Mouse (Mus musculus): ENCODE results near the gene Fcer1g. TPM values are rescaled to one million over a fixed set of nuclear protein-coding genes. Genes with fewer than 3 reads are reported as not detected.

Fcer1g gene
- polyA plus RNA-seq, 2 experiments from 2014 or later = 1.7 to 4.0 TPM

DNA sequence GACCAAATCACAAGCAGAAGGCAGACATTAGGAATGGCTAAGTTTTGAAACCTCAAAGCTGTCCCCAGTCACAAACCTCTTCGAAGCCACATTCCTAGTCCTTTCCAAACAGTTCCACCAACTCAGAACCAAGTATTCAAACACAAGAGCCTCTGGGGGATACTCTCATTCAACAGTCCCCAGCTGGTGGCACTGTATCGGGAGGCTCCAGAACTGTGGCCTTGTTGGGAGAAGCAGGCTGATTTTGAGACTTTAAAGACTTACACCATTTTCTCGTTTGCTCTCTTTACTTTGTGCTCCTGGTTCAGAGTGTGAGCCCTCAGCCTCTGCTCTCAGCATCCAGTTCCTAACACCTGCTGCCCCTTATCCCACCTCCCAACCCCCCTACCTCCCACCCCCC is 51.1 kb downstream of the Fcer1g start:
- ATAC-seq = no peak

Other genes with a start within 250 kb of the Fcer1g start
- under 1 TPM in 1 of 2 experiments, not detected in 1; 0.40 TPM for gene Fcgr4, start 215.4 kb downstream of the Fcer1g start, polyA plus RNA-seq (2017; shearing (Covaris generic))
- under 1 TPM in 1 of 2 experiments, not detected in 1; 0.45 TPM for gene Fcgr3, start 169.4 kb downstream of the Fcer1g start, polyA plus RNA-seq (2017; shearing (Covaris generic))
- gene Cfap126, start 120.4 kb downstream of the Fcer1g start, polyA plus RNA-seq (2017; shearing (Covaris generic)) = 1 to 10 TPM; 2.1 to 2.4 TPM
- gene Sdhc, start 83.8 kb downstream of the Fcer1g start, polyA plus RNA-seq (2017; shearing (Covaris generic)) = 100 to 1,000 TPM; 102 to 131 TPM
- gene Mpz, start 83.7 kb downstream of the Fcer1g start, polyA plus RNA-seq (2017; shearing (Covaris generic)) = not detected
- gene Pcp4l1, start 38.1 kb downstream of the Fcer1g start, polyA plus RNA-seq (2017; shearing (Covaris generic)) = not detected
- under 1 TPM; 0.40 to 0.66 TPM for gene Nr1i3, start 20.4 kb downstream of the Fcer1g start, polyA plus RNA-seq (2017; shearing (Covaris generic))
- 10 to 100 TPM; 25.1 to 27.8 TPM for gene Tomm40l, start 11.9 kb downstream of the Fcer1g start, polyA plus RNA-seq (2017; shearing (Covaris generic))
- gene Apoa2, start 9.3 kb downstream of the Fcer1g start, polyA plus RNA-seq (2017; shearing (Covaris generic)) = not detected
- gene Adamts4, start 16.1 kb upstream of the Fcer1g start, polyA plus RNA-seq (2017; shearing (Covaris generic)) = under 1 TPM in 1 of 2 experiments, not detected in 1; 0.09 TPM
- gene Ndufs2, start 17.0 kb upstream of the Fcer1g start, polyA plus RNA-seq (2017; shearing (Covaris generic)) = 100 to 1,000 TPM; 108 to 141 TPM
- 10 to 100 TPM; 33.1 to 35.7 TPM for gene B4galt3, start 36.0 kb upstream of the Fcer1g start, polyA plus RNA-seq (2017; shearing (Covaris generic))
- gene Ppox, start 46.8 kb upstream of the Fcer1g start, polyA plus RNA-seq (2017; shearing (Covaris generic)) = 10 to 100 TPM; 53.6 to 58.0 TPM
- gene Usp21, start 53.6 kb upstream of the Fcer1g start, polyA plus RNA-seq (2017; shearing (Covaris generic)) = 10 to 100 TPM; 11.8 to 19.8 TPM
- 100 to 1,000 TPM; 100 to 110 TPM for gene Ufc1, start 60.7 kb upstream of the Fcer1g start, polyA plus RNA-seq (2017; shearing (Covaris generic))
- 10 to 100 TPM; 33.7 to 35.2 TPM for gene Dedd, start 94.8 kb upstream of the Fcer1g start, polyA plus RNA-seq (2017; shearing (Covaris generic))
- 10 to 100 TPM; 26.3 to 29.7 TPM for gene Nit1, start 111.3 kb upstream of the Fcer1g start, polyA plus RNA-seq (2017; shearing (Covaris generic))
- 10 to 100 TPM; 34.7 to 60.5 TPM for gene Pfdn2, start 111.3 kb upstream of the Fcer1g start, polyA plus RNA-seq (2017; shearing (Covaris generic))
- under 1 TPM in 1 of 2 experiments, not detected in 1; 0.48 TPM for gene Klhdc9, start 126.4 kb upstream of the Fcer1g start, polyA plus RNA-seq (2017; shearing (Covaris generic))
- gene Nectin4, start 135.7 kb upstream of the Fcer1g start, polyA plus RNA-seq (2017; shearing (Covaris generic)) = under 1 TPM in 1 of 2 experiments, not detected in 1; 0.09 TPM
- gene Arhgap30, start 154.6 kb upstream of the Fcer1g start, polyA plus RNA-seq (2017; shearing (Covaris generic)) = 10 to 100 TPM; 71.7 to 78.8 TPM
- gene Usf1, start 176.9 kb upstream of the Fcer1g start, polyA plus RNA-seq (2017; shearing (Covaris generic)) = 10 to 100 TPM; 41.0 to 43.1 TPM
- 1 to 10 TPM; 5.9 to 10.0 TPM for gene Tstd1, start 184.5 kb upstream of the Fcer1g start, polyA plus RNA-seq (2017; shearing (Covaris generic))
- gene F11r, start 203.2 kb upstream of the Fcer1g start, polyA plus RNA-seq (2017; shearing (Covaris generic)) = under 1 TPM in 1 of 2 experiments, not detected in 1; 0.18 TPM

Measured in activated CD4-positive, CD25-positive, alpha-beta regulatory T cell, adult 4 months (primary cell).